Mouse (Mus musculus) cortical plate, adult 2 months (tissue): ENCODE results near the gene Tbxas1. TPM values are rescaled to one million over a fixed set of nuclear protein-coding genes. Genes with fewer than 3 reads are reported as not detected.

Experiments used
- H3K27ac ChIP-seq: fragments of 200-500 bp; 2 replicates; pipeline ENCODE4 v1.5.1; 2012; ENCODE audit warnings: low read length, control low read depth, inconsistent platforms; ENCODE audit not compliant: insufficient read depth
- H3K4me1 ChIP-seq: fragments of 200-500 bp; 2 replicates; pipeline ENCODE4 v1.6.1; 2011; ENCODE audit warnings: low read length; ENCODE audit not compliant: control insufficient read depth, insufficient read depth
- H3K4me3 ChIP-seq: fragments of 200-500 bp; 2 replicates; pipeline ENCODE4 v1.5.1; 2011; ENCODE audit warnings: mild to moderate bottlenecking, low read length, control low read depth; ENCODE audit not compliant: insufficient read depth
- CTCF ChIP-seq: fragments of 200-500 bp; IDR thresholded peaks from 2 replicates; pipeline ENCODE4 v1.5.1; 2011; ENCODE audit warnings: mild to moderate bottlenecking, control low read depth, low read length; ENCODE audit not compliant: insufficient read depth; ENCODE audit errors: extremely low read depth
- POLR2A ChIP-seq: fragments of 200-500 bp; IDR thresholded peaks from 2 replicates; pipeline ENCODE4 v1.6.1; 2011; ENCODE audit warnings: mild to moderate bottlenecking, low read length, control low read depth; ENCODE audit not compliant: insufficient read depth; ENCODE audit errors: extremely low read depth
- polyA plus RNA-seq: library from polyadenylated mRNA; depleted of rRNA; stranded (reverse); fragments of >200 nt; gene quantifications from 2 replicates; pipeline ENCODE4 v1.2.3, GENCODE M21; 2012; rRNA removed

Tbxas1 gene
- polyA plus RNA-seq, 1 experiment = 2.7 TPM

DNA sequence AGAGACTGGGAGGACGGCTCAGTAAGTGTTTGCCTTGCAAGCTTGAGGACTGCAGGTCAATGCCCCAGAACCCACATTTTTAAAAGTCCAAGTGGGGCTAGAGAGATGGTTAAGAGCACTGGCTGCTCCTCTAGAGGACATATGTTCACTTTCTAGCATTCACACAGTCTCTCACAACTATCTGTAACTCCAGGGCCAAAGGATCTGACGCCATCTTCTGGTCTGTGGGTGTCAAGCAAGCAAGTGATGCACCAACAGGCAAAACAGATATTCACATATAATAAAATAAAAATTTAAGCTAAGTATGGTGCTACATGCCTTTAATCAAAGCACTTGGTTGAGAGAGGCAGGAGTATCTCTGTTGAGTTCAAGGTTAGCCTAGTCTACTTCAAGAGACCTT lies 231.6 kb downstream of the Tbxas1 start:
- TF ChIP-seq CTCF = peak; percentile 35; the same call in 1 of the 2 replicates
- TF ChIP-seq POLR2A = no peak
- H3K4me3 ChIP-seq = no peak overlapping the region
- H3K27ac ChIP-seq = no peak overlapping the region
- H3K4me1 ChIP-seq = no peaks in the 10 kb centered on the region

DNA sequence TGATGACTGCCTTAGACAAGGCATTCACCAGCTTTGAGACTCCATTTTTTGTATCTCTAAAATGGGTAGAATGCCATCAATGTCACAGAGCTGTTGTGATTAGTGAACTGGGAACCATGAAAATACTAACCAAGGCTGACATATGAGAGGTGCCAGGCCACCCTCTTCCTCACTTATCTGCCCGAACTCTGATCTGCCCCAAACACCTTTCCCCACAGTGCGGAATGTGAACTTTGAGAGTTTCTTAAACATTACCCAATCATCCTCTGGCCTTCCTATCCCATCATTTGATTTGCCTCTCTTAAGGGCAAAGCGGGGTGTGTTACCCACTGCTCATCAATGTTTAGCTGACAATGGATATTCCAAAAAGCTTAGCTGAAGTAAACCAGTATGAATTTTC lies 237.5 kb downstream of the Tbxas1 start:
- no peak overlapping the region for H3K27ac ChIP-seq
- no peak for TF ChIP-seq CTCF
- TF ChIP-seq POLR2A = no peak

DNA sequence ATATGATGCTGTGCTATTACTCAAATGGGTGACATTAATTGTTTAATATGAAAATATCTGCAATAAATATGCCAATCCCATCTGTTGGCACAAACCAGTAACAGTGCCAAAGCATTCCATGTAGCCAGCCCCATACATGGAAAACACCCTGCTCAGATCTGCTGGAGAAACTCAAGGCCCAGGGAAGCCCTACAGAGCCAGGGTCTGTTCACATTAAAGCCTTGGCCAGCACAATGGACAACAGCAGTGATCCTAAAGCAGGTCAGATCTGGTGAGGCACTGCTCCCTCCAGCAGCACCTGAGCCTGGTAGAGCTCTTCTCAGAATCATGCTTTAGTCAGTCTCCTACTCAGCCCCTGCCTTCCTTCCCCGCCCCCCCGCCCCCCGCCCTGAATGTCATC lies 237.9 kb downstream of the Tbxas1 start:
- TF ChIP-seq POLR2A (no peak), CTCF (no peak)
- no peak overlapping the region for H3K4me3 ChIP-seq
- no peak overlapping the region for H3K27ac ChIP-seq
- no peaks in the 10 kb centered on the region for H3K4me1 ChIP-seq

More for the DNA sequence above, 237.5 kb downstream of the Tbxas1 start:
- Histone ChIP-seq H3K4me1 (no peaks in the 10 kb centered on the region), H3K4me3 (no peak overlapping the region)

DNA sequence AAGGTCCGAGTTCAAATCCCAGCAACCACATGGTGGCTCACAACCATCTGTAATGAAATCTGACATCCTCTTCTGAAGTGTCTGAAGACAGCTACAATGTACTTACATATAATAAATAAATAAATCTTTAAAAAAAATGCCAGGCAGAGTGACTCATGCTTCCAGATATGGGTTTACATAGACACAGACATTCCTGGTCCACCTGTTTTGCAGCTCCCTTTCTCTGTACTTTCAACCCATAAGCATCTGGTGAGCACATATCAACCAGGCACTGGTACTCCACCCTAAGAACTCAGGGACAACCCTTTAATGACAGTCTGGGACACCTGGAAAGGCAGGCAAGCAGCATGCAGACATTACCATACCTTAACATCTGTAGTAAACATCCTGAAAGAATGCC lies 240.2 kb downstream of the Tbxas1 start:
- no peaks in the 10 kb centered on the region for H3K4me1 ChIP-seq
- TF ChIP-seq POLR2A = no peak
- TF ChIP-seq CTCF = no peak
- no peak overlapping the region for H3K4me3 ChIP-seq
- H3K27ac ChIP-seq = no peak overlapping the region

DNA sequence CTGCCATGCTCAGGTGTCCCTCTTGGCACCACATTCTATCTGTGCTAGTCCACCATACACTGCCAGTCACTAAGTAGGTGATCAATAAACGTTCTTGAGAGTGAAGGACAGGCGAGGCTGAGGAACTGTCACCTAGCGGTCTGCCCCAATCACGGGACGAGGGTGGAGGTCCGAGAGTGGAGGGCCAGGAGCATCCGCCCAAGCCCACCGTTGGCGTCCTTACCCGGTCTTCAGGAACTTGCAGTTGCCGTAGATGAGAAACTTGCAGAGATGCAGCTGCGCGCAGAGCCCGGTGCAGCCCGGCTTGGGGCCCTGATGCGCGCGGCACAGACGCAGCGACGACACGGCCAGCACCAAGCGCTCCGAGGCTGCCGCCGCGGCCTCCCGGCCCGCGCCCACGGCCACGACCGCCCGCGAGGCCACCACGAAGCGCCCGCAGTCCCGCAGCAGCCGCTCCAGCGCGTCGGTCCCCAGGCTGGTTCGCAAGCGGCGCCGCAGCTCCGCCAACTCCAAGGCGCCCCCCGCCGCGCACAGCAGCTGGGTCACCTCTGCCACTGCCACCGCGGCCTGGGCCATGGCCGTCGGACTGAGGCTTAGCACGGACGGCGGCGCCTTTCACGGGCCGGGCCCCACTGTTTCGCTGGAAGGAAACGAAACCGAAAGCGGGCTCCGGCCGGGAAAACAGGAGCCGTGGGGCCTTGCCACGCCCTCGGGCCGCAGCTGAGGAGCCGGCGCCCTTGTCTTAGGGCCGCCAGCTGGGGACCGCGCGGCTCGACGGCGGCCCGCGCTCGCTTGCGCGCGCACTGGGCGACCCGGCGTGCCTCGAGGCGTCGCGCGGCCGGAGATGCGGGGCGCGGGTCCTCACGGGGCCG lies 242.6 kb downstream of the Tbxas1 start, which contains the start of gene Parp12:
Gene Parp12, minus strand, starts transcription at position 766 of the 872 bp plus-strand sequence.
- TF ChIP-seq CTCF = no peak
- TF ChIP-seq POLR2A = no peak
- Histone ChIP-seq H3K4me3 (peak within 1 kb of the TSS; percentile 41), H3K27ac (peak within 1 kb of the TSS; percentile 70; the same call in 1 of the 2 replicates), H3K4me1 (no peaks in the 10 kb centered on the region)

DNA sequence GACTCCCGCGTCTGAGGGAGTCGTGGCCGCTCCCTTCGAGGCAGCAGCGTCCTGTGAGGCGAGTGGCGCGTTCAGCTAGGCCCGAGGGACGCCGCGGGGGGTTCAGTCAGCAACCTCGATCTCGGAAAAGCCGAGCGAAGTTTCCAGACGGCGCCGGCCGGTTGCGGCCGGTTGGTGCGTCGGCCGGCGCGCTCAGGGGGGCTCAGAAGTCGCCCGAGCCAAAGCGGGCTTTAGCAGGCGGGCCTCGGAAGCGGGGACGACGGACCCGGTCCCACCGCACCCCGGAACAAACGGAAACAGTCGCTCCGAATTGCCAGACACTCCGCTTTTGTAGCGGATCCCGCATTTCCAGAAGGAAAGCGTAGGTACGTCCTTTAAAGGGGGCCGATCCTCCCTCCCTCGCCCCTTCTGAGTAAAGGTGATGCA lies 243.3 kb downstream of the Tbxas1 start:
- H3K27ac ChIP-seq = 0 out of 2 replicates have a peak overlapping the region, but pooled peaks have one; percentile 70
- H3K4me1 ChIP-seq = no peaks in the 10 kb centered on the region
- H3K4me3 ChIP-seq = peak overlapping the region; percentile 41
- TF ChIP-seq POLR2A (no peak), CTCF (no peak)

- TF ChIP-seq POLR2A (no peak), CTCF (0 out of 2 replicates have a peak, but pooled peaks have one; percentile 3)
- Histone ChIP-seq H3K27ac (no peak overlapping the region), H3K4me3 (no peak overlapping the region), H3K4me1 (no peaks in the 10 kb centered on the region)
These were observed 245.5 kb downstream of the Tbxas1 start for GRCm38 (mm10) chr6:39120685-39121084.

- Histone ChIP-seq H3K27ac (no peak overlapping the region), H3K4me3 (no peak overlapping the region), H3K4me1 (no peaks in the 10 kb centered on the region)
- no peak for TF ChIP-seq CTCF
- no peak for TF ChIP-seq POLR2A
These were observed 249.5 kb downstream of the Tbxas1 start for GRCm38 (mm10) chr6:39124719-39125118.

DNA sequence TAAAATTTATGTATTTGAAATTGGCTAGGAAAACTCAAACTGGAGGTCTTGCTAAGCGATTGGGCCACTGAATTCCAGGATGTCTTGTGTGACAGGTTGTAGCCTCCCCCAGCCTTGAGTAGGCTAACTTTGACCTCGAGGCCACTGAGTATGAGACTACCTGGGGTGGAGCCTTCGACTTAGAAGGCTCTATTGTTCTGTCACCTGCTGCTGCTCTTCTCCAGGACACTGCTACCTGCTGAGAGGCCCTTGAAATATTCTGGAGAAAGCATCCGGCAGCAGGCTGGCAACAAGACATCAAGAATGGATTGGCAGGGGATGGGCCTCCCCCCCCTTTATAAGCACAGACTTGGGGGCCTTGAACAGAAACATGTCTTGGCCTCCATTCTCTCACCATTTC lies 256.3 kb downstream of the Tbxas1 start:
- Histone ChIP-seq H3K4me1 (no peaks in the 10 kb centered on the region), H3K27ac (no peak overlapping the region), H3K4me3 (no peak overlapping the region)
- TF ChIP-seq CTCF = no peak
- no peak for TF ChIP-seq POLR2A

DNA sequence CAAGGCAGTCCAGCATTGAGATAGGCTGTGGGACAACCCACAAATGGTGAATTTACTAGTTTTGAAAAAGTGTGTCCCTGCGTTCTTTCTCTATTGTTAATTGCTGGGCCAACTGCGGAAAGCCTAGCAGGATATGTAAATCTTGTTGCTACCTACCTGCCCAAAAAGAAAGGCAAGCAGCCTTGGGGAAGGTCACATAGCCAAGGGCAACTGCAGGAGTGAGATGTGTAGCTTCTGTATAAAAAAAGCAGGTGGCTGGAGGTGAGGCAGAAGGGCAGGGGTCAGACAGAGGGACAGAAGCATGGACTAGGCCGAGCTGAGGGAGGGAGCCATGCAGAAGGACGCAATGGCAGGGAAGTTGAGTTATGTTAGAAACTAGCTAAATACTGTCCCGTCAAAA lies 257.4 kb downstream of the Tbxas1 start:
- Histone ChIP-seq H3K4me3 (no peak overlapping the region), H3K4me1 (no peaks in the 10 kb centered on the region), H3K27ac (no peak overlapping the region)
- TF ChIP-seq CTCF = no peak
- TF ChIP-seq POLR2A = no peak

Other genes with a start within 250 kb of the Tbxas1 start
- gene Klrg2, start 238.2 kb upstream of the Tbxas1 start, polyA plus RNA-seq = 0.34 and 0.48 TPM in 2 replicates
- 116 and 117 TPM in 2 replicates for gene Clec2l, start 212.3 kb upstream of the Tbxas1 start, polyA plus RNA-seq
- gene Hipk2, start 761 bp downstream of the Tbxas1 start, polyA plus RNA-seq = 22.1 and 26.9 TPM in 2 replicates
- gene Parp12, start 242.9 kb downstream of the Tbxas1 start, polyA plus RNA-seq = 17.1 and 19.3 TPM in 2 replicates